Mouse (Mus musculus) activated CD4-positive, CD25-positive, alpha-beta regulatory T cell, adult 4 months (primary cell): Measurements from ENCODE around the gene Hoxc12. TPM values are rescaled to one million over a fixed set of nuclear protein-coding genes. Genes with fewer than 3 reads are reported as not detected.

Experiments
- ATAC-seq: one replicate; pipeline ENCODE4 v1.8.0; 2017
- polyA plus RNA-seq, 2 experiments: library from polyadenylated mRNA; unstranded; fragments of 100-300 nt; shearing (Covaris generic); gene quantifications; one replicate each; pipeline ENCODE4 v1.2.1; 2017

The Hoxc12 gene
- polyA plus RNA-seq, 2 experiments from 2014 or later = not detected

DNA sequence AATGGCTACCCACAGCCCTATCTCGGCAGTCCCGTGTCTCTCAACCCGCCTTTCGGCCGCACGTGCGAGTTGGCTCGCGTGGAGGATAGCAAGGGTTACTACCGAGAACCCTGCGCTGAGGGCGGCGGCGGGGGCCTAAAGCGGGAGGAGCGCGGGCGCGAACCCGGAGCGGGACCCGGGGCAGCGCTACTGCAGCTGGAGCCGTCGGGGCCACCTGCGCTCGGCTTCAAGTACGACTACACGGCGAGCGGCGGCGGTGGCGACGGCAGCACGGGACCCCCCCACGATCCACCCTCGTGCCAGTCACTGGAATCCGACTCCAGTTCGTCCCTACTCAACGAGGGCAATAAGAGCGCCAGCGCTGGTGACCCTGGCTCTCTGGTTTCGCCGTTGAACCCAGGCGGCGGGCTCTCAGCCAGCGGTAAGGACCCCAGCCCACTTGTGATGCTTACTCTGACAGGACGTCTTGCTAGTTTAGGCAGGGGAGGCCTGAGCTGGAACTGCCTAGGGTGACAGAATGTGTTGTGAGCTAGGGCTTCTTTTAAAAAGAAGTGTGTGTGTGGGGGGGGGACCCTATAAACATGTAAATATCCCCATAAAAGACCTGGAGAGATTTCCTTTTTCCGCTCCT is 594 bp downstream of the Hoxc12 start:
- ATAC-seq = no peak

DNA sequence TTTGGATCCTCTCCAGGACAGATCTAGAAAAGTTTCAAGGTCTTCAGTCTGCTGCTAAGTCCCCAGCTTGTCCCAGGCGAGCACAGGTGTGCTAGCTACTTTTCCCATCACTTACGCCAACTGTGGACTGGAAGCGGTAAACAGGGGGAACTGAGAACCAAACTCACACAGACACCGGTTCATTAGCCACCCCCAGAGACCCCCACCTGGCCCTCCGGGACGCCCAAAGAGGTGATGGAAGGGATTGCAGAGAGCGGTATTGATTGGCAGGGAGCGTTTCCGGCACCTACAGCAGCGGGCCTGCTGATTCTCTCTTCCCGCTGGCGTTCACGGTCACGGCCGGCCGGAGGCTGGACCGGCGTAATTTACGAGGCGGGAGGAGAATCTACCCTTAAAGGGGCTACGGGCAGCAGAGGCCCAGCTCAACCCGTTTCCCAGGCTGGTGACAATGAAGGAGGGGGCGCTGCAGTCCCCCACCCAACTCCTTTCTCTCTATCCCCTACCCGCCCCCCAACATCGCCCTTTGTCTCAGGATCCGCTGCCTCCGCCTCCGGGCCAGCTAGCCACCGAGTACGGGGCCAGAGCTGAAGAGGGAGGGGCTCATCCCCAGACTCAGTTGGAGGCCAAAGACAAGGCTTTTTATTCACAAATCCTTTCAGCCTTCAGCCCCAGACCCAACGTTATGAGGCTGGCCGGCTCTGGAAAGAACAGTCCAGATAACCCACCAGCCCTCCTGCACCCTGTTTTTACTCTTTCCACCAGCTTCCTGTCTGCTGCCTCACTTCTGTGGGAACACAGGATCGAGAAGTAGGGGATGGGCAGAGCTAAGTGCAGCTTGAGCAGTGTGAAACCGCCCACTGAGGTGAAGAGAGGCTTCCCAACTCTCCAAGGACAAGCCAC is 2.9 kb downstream of the Hoxc12 start:
- no peak for ATAC-seq

DNA sequence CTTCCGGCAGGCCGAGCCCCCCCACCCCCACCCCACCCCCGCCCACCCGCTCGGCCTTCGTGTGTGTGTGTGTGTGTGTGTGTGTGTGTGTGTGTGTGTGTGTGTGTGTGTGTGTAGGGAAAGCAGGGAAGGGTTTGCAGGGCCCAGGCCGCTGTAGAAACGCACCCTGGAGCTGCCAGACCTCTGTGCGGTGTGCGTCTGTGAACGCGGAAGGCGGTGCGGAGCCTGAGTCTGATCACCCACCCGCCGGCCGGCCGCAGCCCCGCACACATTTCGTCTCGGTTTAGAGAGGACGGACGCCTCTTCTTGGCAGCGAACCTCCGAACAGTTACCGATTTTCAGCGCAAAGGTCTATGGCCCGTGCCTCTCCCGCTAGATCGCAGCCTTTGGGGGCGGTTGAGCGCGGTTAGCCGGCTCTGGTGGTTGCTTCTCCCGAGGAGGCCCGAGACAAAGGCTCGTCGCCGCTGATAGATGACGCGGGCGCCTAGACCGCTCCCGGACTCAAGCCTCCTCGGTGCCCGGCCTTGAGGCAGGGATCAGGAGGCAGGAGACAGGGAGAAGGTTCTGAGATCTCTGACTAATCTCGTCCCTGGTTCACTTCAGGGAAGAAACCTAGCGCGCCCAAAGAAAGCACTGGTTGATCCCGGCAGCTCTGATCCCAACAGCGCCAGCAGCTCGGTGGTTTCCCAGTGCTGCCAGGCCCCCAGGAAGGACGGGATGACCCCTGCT is 6.3 kb downstream of the Hoxc12 start:
- no peak for ATAC-seq

GRCm38 (mm10) chr15:102943468-102943813 is 6.9 kb downstream of the Hoxc12 start:
- ATAC-seq = no peak

DNA sequence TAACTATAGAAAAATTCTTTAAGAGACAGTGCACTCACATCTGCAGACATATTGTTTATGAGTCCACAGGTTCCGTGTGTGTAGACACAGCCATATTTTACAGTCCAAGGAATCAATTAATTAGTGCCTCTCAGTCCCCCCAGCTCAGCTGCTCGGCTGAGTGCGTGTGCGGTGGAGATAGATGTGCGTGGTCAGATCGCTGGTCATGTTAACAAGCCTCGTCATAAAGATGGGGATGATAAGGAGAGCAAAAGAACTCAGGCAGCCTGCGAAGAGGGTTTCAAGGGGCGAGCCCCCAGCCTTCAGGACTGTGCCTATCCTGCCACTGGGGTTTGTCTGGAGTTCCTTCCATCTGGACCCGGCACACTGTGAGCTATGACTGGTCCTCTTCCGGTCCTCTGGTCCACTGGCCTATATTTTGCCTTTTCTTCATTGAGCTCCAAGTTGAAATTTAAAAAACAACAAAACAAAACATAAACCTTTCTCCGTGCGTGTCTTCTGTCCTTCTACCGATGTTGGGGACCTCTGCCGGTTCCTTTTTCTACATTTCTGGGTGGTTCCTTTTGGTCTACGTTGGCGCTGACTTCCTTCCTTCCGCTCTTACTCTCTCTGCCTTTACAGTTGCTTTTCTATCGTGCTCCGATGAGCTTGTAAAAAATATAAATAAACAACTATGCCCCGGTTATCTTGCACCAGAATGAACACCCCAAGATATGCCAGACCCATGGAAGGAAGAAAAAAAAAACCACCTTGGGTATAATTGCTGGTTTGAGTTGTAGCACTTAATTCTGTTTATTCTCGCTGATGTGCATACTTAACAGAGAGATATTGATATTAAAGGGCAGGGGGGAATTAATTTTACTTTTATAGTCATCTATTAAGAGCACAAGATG is 8.9 kb downstream of the Hoxc12 start:
- no peak for ATAC-seq

- no peak for ATAC-seq
These were observed 10.7 kb downstream of the Hoxc12 start for GRCm38 (mm10) chr15:102947276-102947675.

DNA sequence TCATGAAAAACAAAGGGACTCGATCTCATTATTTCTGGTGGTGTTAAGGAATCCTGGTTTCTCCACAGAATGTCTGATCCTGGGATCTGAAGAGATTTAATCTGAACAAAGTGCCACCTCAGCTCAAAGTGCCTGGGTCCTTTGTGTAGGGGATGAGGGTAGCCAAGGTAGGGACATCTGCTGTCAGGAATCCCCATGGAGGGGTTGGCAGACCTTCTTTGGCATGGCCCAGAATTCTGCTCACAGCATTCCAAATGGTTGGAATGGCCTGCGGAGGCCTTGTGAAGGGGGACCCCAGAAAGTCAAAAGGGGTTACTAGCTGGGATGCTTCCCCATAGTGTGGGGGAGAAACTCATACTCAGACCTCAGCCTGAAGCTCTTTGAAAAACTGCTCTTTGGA is 12.3 kb downstream of the Hoxc12 start:
- no peak for ATAC-seq

DNA sequence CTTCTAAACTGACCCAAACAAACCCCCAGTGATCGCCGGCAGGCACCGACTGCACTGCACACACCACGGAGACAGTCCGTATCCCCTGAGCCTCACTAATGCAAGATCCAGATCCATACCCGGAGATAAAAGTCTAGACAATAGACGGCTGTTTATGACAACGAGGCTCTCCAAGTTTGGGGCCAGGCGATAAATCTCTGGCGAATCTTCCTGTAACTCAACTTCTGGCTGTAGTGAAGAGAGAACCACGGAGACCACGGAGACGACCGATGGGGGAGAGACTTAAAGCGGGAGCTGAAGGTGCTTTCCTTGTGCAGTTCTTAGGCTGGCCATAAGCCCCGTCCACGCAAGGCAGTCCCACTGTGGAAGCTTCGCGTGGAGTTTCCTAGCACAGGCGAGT is 13.1 kb downstream of the Hoxc12 start:
- no peak for ATAC-seq

DNA sequence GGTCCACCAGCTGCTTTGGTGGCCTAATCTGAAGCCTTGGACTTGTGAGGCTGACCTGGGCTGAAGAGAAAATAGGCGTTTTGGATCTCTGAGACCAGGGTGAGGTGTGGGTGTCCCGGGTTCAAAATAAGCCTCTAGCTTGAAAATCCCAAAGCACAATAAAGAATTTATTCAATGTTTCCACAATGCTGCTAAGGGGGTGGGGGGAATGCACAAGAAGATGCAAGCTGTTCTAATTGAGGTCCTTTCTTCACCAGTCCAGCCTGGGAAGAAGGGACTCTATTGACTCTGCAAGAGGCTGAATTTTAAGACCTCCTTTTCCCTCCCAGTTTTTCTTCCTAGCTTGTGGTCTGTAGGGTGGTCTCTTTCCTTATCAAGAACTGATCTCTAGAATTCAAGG is 14.3 kb downstream of the Hoxc12 start:
- no peak for ATAC-seq

DNA sequence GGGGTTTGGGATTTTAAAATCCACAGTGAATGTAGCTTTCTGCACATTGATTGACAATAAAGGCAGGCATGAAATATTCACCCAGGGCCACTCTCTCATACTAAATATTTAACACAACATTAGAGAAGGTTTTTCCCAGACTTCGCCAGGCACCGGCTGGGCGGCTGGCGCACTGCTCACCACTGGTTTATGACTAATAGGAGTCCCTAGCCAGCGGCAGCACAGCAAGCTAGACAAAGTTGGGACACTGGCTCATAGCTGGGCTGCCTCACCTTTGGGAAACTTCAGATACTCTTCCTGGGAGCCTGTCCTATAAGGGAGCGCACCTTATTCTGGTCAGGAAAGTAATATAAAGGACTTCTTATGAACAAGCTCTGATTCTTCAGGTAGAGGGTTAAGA is 17.0 kb downstream of the Hoxc12 start:
- ATAC-seq = no peak

DNA sequence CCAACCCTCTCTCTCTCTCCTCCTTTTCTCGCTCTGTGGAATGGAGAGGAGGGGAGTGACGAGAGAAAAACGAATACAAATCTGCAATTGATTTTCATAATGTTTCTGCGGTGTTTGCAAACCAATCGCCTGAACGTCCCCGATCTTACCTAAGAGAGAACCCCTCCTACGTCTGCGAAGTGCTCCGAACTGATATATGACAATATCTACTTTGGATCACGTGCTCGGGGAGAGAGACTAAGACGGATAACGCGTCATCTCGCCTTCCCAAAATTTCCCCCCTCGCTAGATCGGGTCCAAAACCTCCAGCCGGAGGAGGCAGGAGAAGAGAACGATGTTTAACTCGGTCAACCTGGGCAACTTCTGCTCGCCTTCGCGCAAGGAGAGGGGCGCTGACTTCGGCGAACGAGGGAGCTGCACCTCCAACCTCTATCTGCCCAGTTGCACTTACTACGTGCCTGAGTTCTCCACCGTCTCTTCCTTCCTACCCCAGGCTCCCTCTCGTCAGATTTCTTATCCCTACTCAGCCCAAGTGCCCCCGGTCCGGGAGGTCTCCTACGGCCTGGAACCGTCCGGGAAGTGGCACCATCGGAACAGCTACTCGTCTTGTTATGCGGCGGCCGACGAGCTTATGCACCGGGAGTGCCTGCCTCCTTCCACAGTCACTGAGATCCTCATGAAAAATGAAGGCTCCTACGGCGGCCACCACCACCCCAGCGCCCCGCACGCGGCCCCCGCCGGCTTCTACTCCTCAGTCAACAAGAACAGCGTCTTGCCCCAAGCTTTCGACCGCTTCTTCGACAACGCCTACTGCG is 17.8 kb downstream of the Hoxc12 start, which contains the start of gene Hoxc11:
Gene Hoxc11, plus strand, starts transcription at position 236 of the 815 bp plus-strand sequence.
- no peak for ATAC-seq

GRCm38 (mm10) chr15:102955007-102955382 is 18.4 kb downstream of the Hoxc12 start:
- no peak for ATAC-seq

- ATAC-seq = no peak
These were observed 19.5 kb downstream of the Hoxc12 start for GRCm38 (mm10) chr15:102955833-102956640.

- no peak for ATAC-seq
These were observed 20.3 kb downstream of the Hoxc12 start for GRCm38 (mm10) chr15:102956906-102957305.

GRCm38 (mm10) chr15:102959663-102960191 is 23.2 kb downstream of the Hoxc12 start:
- ATAC-seq = no peak

DNA sequence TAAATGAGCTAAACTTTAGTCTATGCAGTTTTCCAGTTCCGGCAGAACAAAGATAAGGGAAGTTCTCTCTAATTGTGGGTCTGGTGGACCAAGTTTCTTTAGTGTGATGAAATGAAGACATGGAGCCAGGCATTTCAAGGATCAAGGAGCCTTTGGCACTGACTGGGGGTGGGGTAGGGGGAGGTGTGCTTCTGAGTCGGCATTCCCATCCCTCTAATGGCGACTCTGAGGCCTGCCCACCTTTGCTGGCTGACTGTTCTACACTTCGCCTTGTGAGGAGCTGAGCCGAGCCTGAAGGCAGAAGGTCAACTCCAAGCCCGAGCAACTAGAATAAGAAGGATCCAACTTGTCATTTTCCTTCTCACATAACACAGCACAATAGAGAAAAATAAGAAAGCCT is 25.2 kb downstream of the Hoxc12 start:
- ATAC-seq = no peak

DNA sequence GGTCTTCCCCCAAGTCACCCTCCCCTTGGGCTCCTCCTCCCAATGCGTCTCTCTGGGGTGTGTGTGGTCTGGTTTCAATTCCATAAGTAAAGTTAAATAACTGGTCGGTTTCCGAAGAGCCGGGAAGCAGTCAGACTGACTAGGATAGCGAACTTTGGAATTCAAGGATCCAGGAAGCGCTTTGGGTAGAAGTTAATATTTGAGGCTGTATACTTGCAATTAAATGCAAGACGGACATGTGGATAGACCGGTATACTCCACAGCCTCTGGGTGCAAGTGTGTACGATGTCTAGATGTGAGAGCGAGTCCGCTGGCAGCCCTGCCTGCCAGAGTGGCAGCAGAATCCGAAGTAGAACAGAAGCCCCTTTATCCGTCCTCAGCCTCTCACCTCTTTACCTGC is 25.9 kb downstream of the Hoxc12 start:
- ATAC-seq = no peak

- ATAC-seq = no peak
These were observed 26.7 kb downstream of the Hoxc12 start for GRCm38 (mm10) chr15:102963259-102963658.

DNA sequence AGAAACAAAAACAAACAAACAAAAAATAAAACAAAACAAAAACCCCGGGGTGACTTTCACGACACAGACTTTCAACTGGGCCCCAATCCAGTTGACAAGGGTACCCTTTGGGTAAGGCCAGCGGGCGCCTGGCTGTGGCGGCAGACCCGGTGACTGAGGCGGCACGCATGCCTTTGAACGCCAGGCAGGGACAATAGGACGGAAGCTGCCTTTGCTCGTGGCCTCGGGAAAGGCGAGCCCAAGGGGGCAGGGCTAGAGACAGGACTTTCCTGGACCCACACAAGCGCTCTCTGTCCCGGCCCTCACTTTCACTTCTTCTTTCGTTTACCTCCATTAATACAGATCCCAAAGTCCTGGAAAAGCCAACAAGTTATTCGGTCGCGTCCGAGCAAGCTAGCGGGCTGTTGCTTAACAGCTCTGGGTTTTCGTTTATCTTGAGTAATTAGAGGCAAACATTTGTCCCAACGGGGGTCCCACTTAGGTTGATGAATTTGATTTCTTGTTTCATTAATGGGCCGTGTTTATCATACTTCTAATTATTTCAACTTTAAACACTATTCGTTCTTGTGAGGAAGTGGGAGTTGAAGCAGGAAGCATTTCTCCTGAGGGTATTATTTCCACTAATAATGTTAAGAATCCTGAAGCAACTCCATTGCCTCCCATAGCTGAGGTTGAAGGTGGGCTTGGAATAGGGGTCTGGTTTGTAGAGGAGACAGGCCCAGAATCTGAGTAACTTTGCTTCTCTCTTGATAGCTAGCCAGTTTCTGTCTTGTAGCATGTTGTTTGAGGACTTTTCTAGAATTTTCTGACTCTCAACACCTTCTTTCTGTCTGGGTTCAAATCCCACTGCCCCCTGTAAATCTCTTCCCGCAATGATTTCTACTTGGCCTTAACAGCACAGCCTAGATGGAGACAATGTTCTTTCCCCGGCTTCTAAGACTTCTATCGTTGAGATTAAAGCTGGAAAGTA is 27.4 kb downstream of the Hoxc12 start:
- no peak for ATAC-seq
